Mouse (Mus musculus) yolk sac, embryonic 10.5 days (tissue): ENCODE results near the gene Ubash3a.
A peak's percentile ranks its signal among the peaks of the same experiment; 100 is the strongest.

Experiments used
- DNase-seq: peaks from one replicate; pipeline ENCODE4 v3.0.0-alpha.2; 2017; ENCODE audit warnings: low spot score

Ubash3a gene

GRCm38 (mm10) chr17:31216068-31216955 lies 8.6 kb downstream of the Ubash3a start:
- no peak for DNase-seq

- no peak for DNase-seq
Observed at GRCm38 (mm10) chr17:31222810-31223310, 15.2 kb downstream of the Ubash3a start.

- peak; percentile 9 for DNase-seq
Observed at GRCm38 (mm10) chr17:31223835-31224234, 16.2 kb downstream of the Ubash3a start.

- DNase-seq = no peak
Observed at GRCm38 (mm10) chr17:31224591-31224990, 16.9 kb downstream of the Ubash3a start.

GRCm38 (mm10) chr17:31226368-31226767 lies 18.7 kb downstream of the Ubash3a start:
- no peak for DNase-seq

- no peak for DNase-seq
Observed at GRCm38 (mm10) chr17:31226931-31227330, 19.3 kb downstream of the Ubash3a start.

- DNase-seq = no peak
Observed at GRCm38 (mm10) chr17:31231780-31232179, 24.1 kb downstream of the Ubash3a start.

GRCm38 (mm10) chr17:31232251-31233010 lies 24.8 kb downstream of the Ubash3a start:
- no peak for DNase-seq

GRCm38 (mm10) chr17:31235915-31236314 lies 28.2 kb downstream of the Ubash3a start:
- DNase-seq = no peak

GRCm38 (mm10) chr17:31238234-31239020 lies 30.8 kb downstream of the Ubash3a start:
- no peak for DNase-seq

- DNase-seq = no peak
Observed at GRCm38 (mm10) chr17:31241156-31241555, 33.5 kb downstream of the Ubash3a start.

GRCm38 (mm10) chr17:31242764-31243163 lies 35.1 kb downstream of the Ubash3a start:
- no peak for DNase-seq

- DNase-seq = no peak
Observed at GRCm38 (mm10) chr17:31245321-31245720, 37.6 kb downstream of the Ubash3a start.

- DNase-seq = no peak
Observed at GRCm38 (mm10) chr17:31247144-31247543, 39.5 kb downstream of the Ubash3a start.

- DNase-seq = no peak
Observed at GRCm38 (mm10) chr17:31253951-31254350, 46.3 kb downstream of the Ubash3a start.

- peak; percentile 51 for DNase-seq
Observed at GRCm38 (mm10) chr17:31254463-31254931, 46.8 kb downstream of the Ubash3a start.

GRCm38 (mm10) chr17:31257149-31257548 lies 49.5 kb downstream of the Ubash3a start:
- DNase-seq = no peak

- DNase-seq = no peak
Observed at GRCm38 (mm10) chr17:31257898-31258297, 50.2 kb downstream of the Ubash3a start.

- no peak for DNase-seq
Observed at GRCm38 (mm10) chr17:31258310-31258865, 50.7 kb downstream of the Ubash3a start.

GRCm38 (mm10) chr17:31259145-31259544 lies 51.5 kb downstream of the Ubash3a start:
- DNase-seq = no peak

- DNase-seq = no peak
Observed at GRCm38 (mm10) chr17:31259825-31260224, 52.2 kb downstream of the Ubash3a start.

GRCm38 (mm10) chr17:31260430-31260829 lies 52.8 kb downstream of the Ubash3a start:
- no peak for DNase-seq
